Mouse (Mus musculus) yolk sac, embryonic 10.5 days (tissue): Measurements from ENCODE around the gene Lrrc66.
"Not testable (repeated sequence)": the region's sequence is repeated elsewhere in the genome, so short reads cannot be mapped to it uniquely, and the experiment has no call there.

Experiments
- DNase-seq: peaks from one replicate; pipeline ENCODE4 v3.0.0-alpha.2; 2017; ENCODE audit warnings: low spot score

Lrrc66 gene

DNA sequence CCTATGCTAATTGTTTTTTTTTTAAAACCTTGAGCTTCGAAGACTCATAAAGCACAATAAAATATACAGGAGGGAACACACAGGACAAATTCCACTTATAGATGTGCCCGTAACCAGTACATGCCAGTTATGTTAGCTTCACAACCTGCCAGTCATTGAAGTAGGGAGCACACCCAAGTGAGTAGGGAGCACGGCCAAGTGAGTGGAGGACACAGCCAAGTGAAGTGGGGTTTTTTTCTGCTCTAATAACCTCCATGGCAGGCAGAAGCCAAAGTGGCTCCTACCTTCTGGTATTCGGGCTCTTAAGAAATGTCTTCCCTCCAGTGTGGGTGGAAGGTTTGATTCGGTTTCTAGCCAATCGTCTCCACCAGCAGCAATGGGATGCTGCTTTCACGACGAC lies 19.0 kb downstream of the Lrrc66 start:
- DNase-seq, result no peak

DNA sequence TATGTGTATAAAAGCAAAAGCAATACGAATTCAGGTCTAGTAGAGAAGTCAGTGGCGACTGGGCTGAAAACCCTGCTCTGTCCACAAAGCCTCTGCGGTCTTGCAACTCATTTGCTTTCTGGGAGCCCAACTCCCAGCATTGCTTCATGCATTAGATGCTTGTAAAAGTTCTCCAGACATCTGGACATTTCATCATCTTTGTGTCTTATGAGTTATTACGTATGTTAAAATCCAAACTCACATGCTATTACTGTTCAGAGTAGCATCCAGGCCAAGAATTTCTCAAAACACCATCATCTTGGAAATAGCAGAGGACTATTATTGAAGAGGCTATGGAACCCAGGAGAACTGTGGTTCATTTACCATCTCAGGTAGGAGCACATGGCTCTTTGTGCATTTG lies 21.3 kb downstream of the Lrrc66 start:
- no peak for DNase-seq

DNA sequence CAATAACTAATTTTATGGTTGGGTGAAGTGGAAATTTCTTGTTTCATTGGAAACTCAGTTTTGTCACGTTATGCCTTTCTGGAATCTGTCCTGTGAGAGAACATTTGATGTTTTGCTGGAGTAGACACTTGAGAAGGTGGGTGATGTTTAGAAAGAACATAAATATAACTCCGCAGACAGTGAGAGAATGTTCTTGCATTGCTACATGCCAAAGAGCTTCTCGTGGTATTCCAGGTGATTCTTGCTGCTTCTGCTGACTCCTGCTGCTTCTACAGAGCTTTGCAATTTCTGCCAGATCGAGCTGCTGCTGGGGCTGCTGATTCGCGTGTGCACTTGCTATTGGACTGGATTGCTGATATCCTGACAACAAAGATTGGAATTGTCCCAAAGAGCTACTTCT lies 27.4 kb downstream of the Lrrc66 start:
- no peak for DNase-seq

- no peak for DNase-seq
Observed at GRCm38 (mm10) chr5:73604542-73604941, 27.8 kb downstream of the Lrrc66 start.

GRCm38 (mm10) chr5:73602865-73603264 lies 29.5 kb downstream of the Lrrc66 start:
- no peak for DNase-seq

DNA sequence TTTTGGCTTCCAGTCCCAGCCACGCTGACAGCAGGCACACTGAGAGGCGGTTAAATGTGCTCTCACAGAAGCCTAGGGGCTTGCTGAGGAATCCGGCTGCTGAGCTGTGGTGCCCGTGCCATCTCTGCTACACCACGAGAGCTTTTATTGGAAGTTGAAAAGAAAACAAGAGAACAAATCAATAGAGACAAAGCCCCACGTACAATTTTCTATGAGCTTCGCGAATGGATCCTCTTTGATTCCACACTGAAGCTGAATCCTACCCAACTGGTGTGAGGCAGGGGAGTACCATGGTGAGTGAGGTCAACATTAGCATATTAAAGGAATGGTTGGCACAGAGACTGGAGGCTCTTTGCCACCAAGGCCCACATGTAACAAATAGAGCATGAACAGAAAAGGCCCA lies 31.0 kb downstream of the Lrrc66 start:
- no peak for DNase-seq

DNA sequence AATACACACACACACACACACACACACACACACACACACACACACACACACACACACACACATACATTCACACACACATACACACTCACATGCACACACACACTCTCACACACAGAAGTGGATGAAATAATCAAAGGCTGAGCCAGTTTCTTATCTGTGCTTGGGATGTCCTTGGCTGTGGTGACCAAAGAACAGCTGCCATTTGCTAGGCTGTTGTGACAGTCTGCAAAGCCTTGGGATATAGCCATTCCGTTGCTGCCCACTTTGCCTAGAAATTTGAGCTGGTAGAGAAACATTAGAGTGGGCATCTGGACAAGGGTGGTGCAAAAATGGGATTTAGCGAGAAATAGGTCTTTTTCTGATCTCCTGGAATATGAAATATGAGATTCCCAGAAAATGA lies 32.3 kb downstream of the Lrrc66 start:
- no peak for DNase-seq

GRCm38 (mm10) chr5:73598943-73599695 lies 33.2 kb downstream of the Lrrc66 start:
- DNase-seq, result no peak

DNA sequence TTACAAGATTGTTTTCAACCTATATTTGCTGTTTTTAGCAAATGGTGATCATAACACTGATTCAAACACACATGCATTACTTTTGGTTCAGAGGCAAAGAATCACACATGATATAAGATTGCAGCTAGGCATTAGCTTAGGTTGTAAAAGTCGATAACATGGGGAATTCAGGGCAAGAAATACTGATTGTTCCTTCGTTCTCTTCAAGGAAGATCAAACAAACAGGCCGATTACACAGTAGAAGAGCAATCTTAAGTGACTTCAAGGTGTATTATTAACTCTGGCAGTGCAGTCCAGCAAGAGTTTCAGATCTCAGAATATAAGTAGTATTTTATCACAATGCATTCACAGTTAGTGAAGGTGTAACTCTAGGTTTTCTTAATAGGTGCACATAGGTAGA lies 45.2 kb downstream of the Lrrc66 start:
- no peak for DNase-seq

- DNase-seq, result no peak
Observed at GRCm38 (mm10) chr5:73586597-73586996, 45.7 kb downstream of the Lrrc66 start.

DNA sequence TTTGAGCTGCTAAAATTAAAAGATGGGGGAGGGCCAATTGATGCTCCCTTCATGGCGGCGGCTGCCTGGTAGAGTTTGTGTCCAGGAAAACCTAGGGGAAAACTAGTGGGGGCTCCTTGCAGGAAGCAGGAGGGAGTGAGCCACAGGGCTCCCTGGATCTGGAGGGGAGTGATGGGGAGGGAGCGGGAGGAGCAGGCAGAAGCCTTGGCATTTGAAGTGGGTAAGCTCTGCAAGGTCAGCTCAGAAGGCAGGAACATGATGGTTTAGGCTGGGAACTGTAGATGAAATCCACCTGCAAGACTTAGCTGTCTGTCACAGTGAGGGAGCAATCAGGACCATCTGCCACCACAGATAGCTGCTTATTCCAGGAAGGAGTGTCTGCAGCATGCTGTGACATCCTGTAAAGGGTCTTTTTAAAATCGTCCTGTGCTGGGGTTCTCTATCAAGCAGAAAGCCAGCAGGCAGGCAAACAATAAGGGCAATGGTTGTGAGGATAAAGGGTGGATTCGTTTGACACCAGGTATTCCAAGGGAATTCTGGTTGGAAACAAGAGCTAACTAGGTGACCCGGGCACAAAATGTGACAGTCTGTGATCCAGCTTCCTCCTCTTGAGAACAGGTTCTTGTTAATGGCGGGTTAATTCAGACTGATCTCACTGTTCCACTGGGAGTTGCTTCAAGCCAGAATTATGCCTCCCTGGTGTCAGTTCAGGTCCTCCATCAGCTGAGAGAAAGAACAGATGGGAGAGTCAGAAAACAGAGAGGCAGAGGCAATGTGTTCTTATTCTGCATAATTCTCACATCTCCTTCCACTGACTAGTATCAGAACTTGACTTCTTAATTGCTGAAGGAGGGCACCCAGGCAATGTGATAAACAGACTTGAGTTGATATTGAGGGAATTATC lies 46.9 kb downstream of the Lrrc66 start:
- no peak for DNase-seq

- DNase-seq, result not testable (repeated sequence)
Observed at GRCm38 (mm10) chr5:73584011-73584410, 48.3 kb downstream of the Lrrc66 start.

DNA sequence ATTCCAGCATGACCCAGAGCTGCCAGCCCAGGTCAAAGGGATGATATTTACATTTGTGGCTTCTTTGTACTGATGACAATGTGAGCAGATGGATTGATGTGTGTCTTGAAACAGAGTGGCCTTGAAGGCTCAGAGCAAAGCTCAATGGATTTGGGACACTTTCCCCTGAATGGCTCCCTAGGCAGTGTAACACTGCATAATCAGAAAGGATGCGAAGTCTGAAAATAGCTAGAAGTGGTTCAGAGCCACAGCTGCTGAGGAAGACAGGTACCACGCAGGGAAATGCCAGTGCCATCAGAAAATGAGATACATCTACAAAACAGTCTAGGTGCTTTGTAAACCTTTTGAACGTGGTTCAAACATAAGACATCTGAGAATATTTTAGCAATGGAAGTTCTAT lies 54.2 kb downstream of the Lrrc66 start:
- DNase-seq, result no peak

DNA sequence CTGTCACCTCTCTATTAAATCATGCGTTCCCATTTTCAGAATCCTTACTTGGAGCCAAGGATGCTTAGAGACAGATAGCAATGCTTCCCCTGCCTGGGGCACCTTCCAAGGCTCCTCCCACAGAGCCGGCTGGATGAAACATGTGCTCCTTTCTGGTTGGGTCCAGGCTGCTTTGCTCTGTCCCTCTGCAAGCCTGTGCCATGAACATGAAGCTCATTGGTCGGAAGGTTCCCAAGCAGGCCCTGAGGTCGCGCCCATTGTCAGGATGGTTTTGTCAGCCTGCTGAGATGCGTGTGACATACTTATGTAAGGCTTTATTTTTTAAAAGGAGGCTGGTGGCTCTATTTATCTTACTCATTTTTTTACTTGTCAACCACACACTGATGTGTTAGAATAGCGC lies 55.6 kb downstream of the Lrrc66 start:
- no peak for DNase-seq

DNA sequence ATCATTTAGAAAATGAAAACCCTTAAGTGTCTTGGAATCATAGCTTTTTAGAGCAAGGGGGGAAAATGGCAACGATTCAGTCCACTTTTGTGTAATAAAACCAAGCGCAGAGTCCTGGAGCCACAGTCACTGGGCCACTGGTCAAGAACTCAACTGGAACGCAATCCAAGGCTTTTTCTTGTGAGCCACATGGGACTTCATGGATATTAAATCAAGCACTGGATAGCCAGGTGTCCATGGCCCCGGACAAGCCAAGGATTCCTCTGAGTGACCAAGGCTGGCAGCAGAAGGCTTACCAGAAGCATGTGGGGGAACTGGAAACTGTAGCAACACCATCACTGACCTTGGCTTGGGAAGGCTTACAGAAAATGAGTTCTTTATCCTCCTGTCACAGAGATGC lies 57.7 kb downstream of the Lrrc66 start:
- no peak for DNase-seq

GRCm38 (mm10) chr5:73573789-73574188 lies 58.5 kb downstream of the Lrrc66 start:
- DNase-seq, result no peak

DNA sequence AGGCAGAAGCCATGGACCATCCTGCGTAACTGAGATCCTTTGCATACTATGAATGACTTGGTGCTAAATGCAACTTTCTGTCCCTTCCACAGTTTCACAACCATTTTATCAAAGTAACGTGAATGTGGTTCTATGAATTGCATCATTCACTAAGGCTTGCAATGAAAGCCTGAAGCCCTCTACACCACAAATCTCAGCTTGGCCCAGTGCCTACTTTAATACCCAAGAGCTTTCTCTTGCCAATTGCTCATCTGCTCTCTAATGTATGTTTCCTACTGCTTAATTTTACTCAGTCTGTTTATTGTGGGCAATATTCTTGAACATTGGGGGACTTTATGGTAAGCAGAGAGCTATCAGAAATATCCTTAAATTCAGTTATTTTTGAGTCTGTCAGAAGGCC lies 59.5 kb downstream of the Lrrc66 start:
- no peak for DNase-seq

DNA sequence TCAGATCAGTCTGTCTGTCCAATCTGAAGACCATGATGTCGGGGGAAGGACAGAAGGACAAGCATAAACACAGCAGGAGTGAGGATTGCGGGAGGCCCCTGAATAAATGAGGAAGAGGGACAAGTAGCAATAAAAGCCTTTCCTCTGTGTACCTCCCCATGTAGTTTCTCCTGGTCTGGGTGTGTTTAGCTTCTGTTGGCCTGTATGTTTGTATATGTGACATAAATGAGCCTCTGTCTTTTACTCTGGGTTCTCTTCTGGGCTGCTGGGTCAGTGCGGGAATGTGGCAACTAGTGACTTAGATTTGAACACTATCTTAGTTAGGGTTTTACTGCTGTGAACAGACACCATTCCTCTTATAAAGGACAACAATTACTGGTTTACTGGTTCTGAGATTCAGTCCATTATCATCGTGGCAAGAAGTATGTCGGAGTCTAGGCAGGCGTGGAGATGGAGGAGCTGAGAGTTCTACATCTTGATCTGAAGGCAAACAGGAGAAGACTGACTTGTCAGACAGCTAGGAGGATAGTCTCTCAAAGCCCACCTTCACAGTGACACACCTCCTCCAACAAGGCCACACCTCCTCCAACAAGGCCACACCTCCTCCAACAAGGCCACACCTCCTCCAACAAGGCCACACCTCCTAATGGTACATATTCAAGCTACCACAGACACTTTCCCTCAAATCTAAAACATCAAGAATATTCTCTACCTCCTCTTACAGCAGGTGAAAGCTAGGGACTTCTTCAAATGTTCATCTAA lies 60.8 kb downstream of the Lrrc66 start:
- DNase-seq, result no peak

DNA sequence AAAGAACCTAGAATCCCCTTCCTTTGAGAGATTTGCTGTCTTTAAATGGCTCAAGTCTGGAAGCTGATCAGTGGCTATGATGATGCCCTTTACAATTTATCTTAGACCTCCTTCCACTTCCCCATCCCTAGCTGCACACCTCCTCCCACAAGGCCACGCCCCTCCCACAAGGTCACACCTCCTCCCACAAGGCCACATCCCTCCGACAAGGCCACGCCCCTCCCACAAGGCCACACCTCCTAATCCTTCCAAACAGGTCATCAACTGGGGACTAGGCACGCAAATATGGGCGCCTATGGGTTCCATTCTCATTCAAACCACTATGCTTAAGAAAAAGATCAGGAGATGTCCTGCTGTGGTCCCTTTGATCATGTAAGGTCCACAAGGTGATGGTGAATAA lies 63.1 kb downstream of the Lrrc66 start:
- DNase-seq, result no peak

- DNase-seq, result no peak
Observed at GRCm38 (mm10) chr5:73566892-73567291, 65.4 kb downstream of the Lrrc66 start.

DNA sequence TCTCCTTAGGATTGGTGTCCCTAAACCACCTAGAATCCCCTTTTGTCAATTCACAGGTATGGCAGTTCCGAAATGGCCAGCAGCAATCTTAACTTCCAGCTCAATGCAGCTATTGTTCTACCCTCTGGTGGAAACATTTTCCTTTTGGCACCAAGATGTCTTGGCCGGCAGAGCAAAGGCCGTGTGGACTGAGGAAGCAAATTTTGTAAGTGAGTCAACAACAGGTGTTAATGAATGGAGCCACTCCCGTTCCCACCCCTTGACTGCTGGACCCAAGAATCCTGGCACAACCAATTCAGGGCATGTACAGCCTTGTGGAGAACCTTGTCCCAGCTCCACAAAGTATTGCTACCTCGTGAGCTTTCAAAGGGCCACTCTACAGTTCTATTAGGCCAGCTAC lies 66.2 kb downstream of the Lrrc66 start:
- no peak for DNase-seq

DNA sequence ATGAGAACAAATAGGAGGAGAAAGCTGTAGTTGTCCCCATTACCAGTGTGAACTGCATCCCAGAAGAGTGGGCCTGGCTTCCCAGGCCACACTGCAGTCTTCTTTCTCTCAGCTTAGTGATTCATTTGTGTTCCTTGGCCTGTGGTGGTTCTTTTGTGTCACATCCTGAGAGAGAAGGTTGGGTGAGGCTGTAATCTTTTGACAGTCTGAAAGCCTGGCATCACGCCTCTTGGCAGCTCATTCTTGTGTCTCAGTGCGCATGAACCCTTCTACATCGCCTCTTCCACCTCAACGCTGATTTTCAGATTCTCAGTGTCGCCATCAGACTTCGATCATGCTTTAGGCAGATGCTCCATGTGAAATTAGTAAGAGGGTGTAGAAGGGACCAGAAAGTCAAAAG lies 68.3 kb downstream of the Lrrc66 start:
- no peak for DNase-seq

GRCm38 (mm10) chr5:73558756-73559155 lies 73.6 kb downstream of the Lrrc66 start:
- DNase-seq, result no peak
